Mouse (Mus musculus) forebrain, embryonic 16.5 days (tissue): Measurements from ENCODE around the gene Slamf7. TPM values are rescaled to one million over a fixed set of nuclear protein-coding genes. Genes with fewer than 3 reads are reported as not detected.
"Not testable (repeated sequence)": the region's sequence is repeated elsewhere in the genome, so short reads cannot be mapped to it uniquely, and the experiment has no call there.

Experiments
- ATAC-seq: fragments of 200-750 bp; cut with Nextera tagmentation; 2 replicates; pipeline ENCODE4 v1.8.0; 2017; ENCODE audit warnings: mild to moderate bottlenecking, moderate library complexity
- H3K27ac ChIP-seq: fragments of 300-500 bp; sonication (generic); 2 replicates; pipeline ENCODE4 v1.5.1; 2014; ENCODE audit warnings: low read length, control low read depth
- H3K27me3 ChIP-seq: fragments of 300-500 bp; sonication (generic); replicated peaks from 2 replicates; pipeline ENCODE4 v1.6.1; 2014; ENCODE audit warnings: low read length; ENCODE audit not compliant: control insufficient read depth, insufficient read depth
- H3K36me3 ChIP-seq: fragments of 300-500 bp; sonication (generic); 2 replicates; pipeline ENCODE4 v1.6.1; 2014; ENCODE audit not compliant: control insufficient read depth, insufficient read depth
- H3K4me1 ChIP-seq: fragments of 300-500 bp; sonication (generic); replicated peaks from 2 replicates; pipeline ENCODE4 v1.6.1; 2014; ENCODE audit warnings: low read length; ENCODE audit not compliant: control insufficient read depth, insufficient read depth
- H3K4me2 ChIP-seq: fragments of 300-500 bp; sonication (generic); 2 replicates; pipeline ENCODE4 v1.6.1; 2014; ENCODE audit warnings: mild to moderate bottlenecking, low read length, control low read depth
- H3K4me3 ChIP-seq: fragments of 300-500 bp; sonication (generic); replicated peaks from 2 replicates; pipeline ENCODE4 v1.5.1; 2014; ENCODE audit warnings: mild to moderate bottlenecking, low read length, control low read depth
- H3K9ac ChIP-seq: fragments of 300-500 bp; sonication (generic); replicated peaks from 2 replicates; pipeline ENCODE4 v1.6.1; 2014; ENCODE audit warnings: low read depth, low read length, control low read depth
- H3K9me3 ChIP-seq: fragments of 300-500 bp; sonication (generic); 2 replicates; pipeline ENCODE4 v1.6.1; 2016; ENCODE audit warnings: low read length; ENCODE audit not compliant: control insufficient read depth
- WGBS: fragments of 180-500 bp; shearing (Covaris S2); extraction: QIAGEN DNeasy Blood & Tissue Kit; methylation state at CpG from one replicate; pipeline ENCODE4 v1.1.7; 2014; 5-methylcytosine and 5-hydroxymethylcytosine counted together
- polyA plus RNA-seq: library from polyadenylated mRNA; unstranded; fragments of >200 nt; fragmentation: Nextera tagmentation; extraction: Ambion mirVana; gene quantifications from 2 replicates; pipeline ENCODE4 v1.2.1, GENCODE M21; 2015

The Slamf7 gene
- polyA plus RNA-seq, 1 experiment from 2014 or later, result not detected

- no peaks in the 10 kb centered on the region for H3K9me3 ChIP-seq
- H3K4me3 ChIP-seq, result no peak overlapping the region
- H3K36me3 ChIP-seq, result no peaks in the 10 kb centered on the region
- 77% methylated on average over 5 of the region's 5 CpGs for WGBS
- ATAC-seq, result no peak
- H3K9ac ChIP-seq, result no peak overlapping the region
- no peaks in the 10 kb centered on the region for H3K4me1 ChIP-seq
- H3K4me2 ChIP-seq, result no peak overlapping the region
- H3K27me3 ChIP-seq, result no peaks in the 10 kb centered on the region
- no peak overlapping the region for H3K27ac ChIP-seq
Measured at GRCm38 (mm10) chr1:171672854-171673475, 20.1 kb upstream of the Slamf7 start.

DNA sequence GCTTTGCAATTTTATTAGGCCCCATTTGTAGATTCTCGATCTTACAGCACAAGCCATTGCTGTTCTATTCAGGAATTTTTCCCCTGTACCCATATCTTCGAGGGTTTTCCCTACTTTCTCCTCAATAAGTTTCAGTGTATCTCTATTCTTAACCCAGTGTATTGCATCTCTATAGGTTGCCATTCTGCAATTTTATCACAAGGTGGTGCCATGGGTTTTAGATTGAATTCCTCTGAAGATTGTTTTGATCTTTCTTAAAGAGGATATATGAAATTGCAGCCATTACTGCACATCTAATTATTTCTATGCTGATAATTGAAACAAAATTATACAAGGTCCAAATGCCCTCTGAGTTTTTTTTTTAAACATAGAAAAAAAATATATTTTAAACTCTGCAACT is 19.6 kb upstream of the Slamf7 start:
- ATAC-seq, H3K4me1 ChIP-seq, H3K4me3 ChIP-seq, H3K9me3 ChIP-seq, H3K4me2 ChIP-seq, H3K36me3 ChIP-seq, H3K27ac ChIP-seq, H3K9ac ChIP-seq, H3K27me3 ChIP-seq: not testable (repeated sequence)
- 93% methylated on average over 2 of the region's 2 CpGs for WGBS

GRCm38 (mm10) chr1:171667160-171667559 is 14.3 kb upstream of the Slamf7 start:
- H3K27me3 ChIP-seq, result no peaks in the 10 kb centered on the region
- H3K4me1 ChIP-seq, result no peaks in the 10 kb centered on the region
- WGBS, result 97% methylated on average over 1 of the region's 1 CpGs
- H3K27ac ChIP-seq, result no peak overlapping the region
- no peaks in the 10 kb centered on the region for H3K36me3 ChIP-seq
- no peaks in the 10 kb centered on the region for H3K9me3 ChIP-seq
- ATAC-seq, result no peak
- H3K4me2 ChIP-seq, result no peak overlapping the region
- no peak overlapping the region for H3K4me3 ChIP-seq
- no peak overlapping the region for H3K9ac ChIP-seq

GRCm38 (mm10) chr1:171666350-171666749 is 13.5 kb upstream of the Slamf7 start:
- Histone ChIP-seq H3K4me3 (no peak overlapping the region), H3K36me3 (no peaks in the 10 kb centered on the region), H3K4me1 (no peaks in the 10 kb centered on the region), H3K27me3 (no peaks in the 10 kb centered on the region), H3K27ac (no peak overlapping the region), H3K9ac (no peak overlapping the region), H3K4me2 (no peak overlapping the region), H3K9me3 (no peaks in the 10 kb centered on the region)
- WGBS, result 89% methylated on average over 6 of the region's 6 CpGs
- no peak for ATAC-seq

DNA sequence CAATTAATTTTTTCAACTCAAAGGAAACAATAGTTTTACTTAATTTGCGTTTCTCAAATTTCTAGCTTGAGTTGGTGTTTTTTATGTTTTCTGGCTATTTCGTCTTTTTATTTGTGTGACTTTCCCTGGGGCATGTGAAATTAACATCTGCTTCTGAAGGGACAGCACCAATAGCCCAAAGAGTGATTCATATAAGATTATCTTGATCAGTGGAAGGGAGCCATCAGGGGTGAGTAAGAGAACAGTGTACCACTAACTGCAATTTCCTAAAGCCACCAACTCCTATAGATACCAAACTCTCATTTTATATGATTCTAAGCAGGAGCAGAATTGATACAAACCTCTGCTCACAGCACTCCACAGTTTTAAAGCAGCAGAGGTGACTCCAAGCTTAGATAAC is 10.9 kb upstream of the Slamf7 start:
- ATAC-seq, result no peak
- Histone ChIP-seq H3K36me3 (no peaks in the 10 kb centered on the region), H3K4me1 (no peaks in the 10 kb centered on the region), H3K9ac (no peak overlapping the region), H3K27me3 (no peaks in the 10 kb centered on the region), H3K4me2 (no peak overlapping the region), H3K4me3 (no peak overlapping the region), H3K27ac (no peak overlapping the region), H3K9me3 (no peaks in the 10 kb centered on the region)
- 88% methylated on average over 2 of the region's 2 CpGs for WGBS

- ATAC-seq, result no peak
- no peaks in the 10 kb centered on the region for H3K4me1 ChIP-seq
- WGBS, result 66% methylated on average over 2 of the region's 2 CpGs
- no peaks in the 10 kb centered on the region for H3K27me3 ChIP-seq
- no peaks in the 10 kb centered on the region for H3K9me3 ChIP-seq
- H3K36me3 ChIP-seq, result no peaks in the 10 kb centered on the region
- no peak overlapping the region for H3K4me3 ChIP-seq
- H3K4me2 ChIP-seq, result no peak overlapping the region
- no peak overlapping the region for H3K27ac ChIP-seq
- H3K9ac ChIP-seq, result no peak overlapping the region
Measured at GRCm38 (mm10) chr1:171661482-171661881, 8.6 kb upstream of the Slamf7 start.

GRCm38 (mm10) chr1:171660423-171660822 is 7.6 kb upstream of the Slamf7 start:
- 92% methylated on average over 1 of the region's 1 CpGs for WGBS
- H3K36me3 ChIP-seq, result no peaks in the 10 kb centered on the region
- H3K4me3 ChIP-seq, result no peak overlapping the region
- ATAC-seq, result no peak
- no peak overlapping the region for H3K4me2 ChIP-seq
- H3K27ac ChIP-seq, result no peak overlapping the region
- no peaks in the 10 kb centered on the region for H3K9me3 ChIP-seq
- no peaks in the 10 kb centered on the region for H3K27me3 ChIP-seq
- no peaks in the 10 kb centered on the region for H3K4me1 ChIP-seq
- no peak overlapping the region for H3K9ac ChIP-seq

- Histone ChIP-seq H3K9ac (no peak overlapping the region), H3K4me1 (no peaks in the 10 kb centered on the region), H3K27me3 (no peaks in the 10 kb centered on the region), H3K27ac (no peak overlapping the region), H3K4me2 (no peak overlapping the region), H3K36me3 (no peaks in the 10 kb centered on the region), H3K4me3 (no peak overlapping the region), H3K9me3 (no peaks in the 10 kb centered on the region)
- WGBS, result 85% methylated on average over 5 of the region's 5 CpGs
- ATAC-seq, result no peak
Measured at GRCm38 (mm10) chr1:171658561-171658991, 5.7 kb upstream of the Slamf7 start.

DNA sequence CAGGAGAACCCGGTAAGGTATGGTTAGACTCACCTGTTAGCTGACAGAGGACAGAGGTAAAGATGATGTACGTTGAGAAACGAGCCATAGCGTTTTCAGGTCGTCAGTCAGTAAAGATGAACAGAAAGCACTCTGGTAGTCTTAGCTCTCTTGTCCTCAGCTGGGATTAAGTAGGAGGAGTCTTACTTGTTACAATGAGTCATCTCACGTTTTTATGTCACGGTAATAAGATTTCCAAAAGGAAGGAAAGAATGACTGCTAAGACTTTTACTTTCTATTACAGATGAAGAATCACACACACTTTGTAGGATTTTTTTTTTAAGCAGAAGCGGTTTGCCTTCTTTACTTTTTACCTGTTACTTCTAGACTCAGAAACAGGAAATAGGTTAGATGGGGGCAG is 4.0 kb downstream of the Slamf7 start:
- Histone ChIP-seq H3K9ac (no peak overlapping the region), H3K27ac (no peak overlapping the region), H3K27me3 (no peaks in the 10 kb centered on the region), H3K4me2 (no peak overlapping the region), H3K4me1 (no peaks in the 10 kb centered on the region), H3K9me3 (no peaks in the 10 kb centered on the region), H3K36me3 (no peaks in the 10 kb centered on the region), H3K4me3 (no peak overlapping the region)
- no peak for ATAC-seq
- 80% methylated on average over 8 of the region's 8 CpGs for WGBS

GRCm38 (mm10) chr1:171647716-171648115 is 5.1 kb downstream of the Slamf7 start:
- Histone ChIP-seq H3K27ac (no peak overlapping the region), H3K4me3 (no peak overlapping the region), H3K36me3 (no peaks in the 10 kb centered on the region), H3K9me3 (no peaks in the 10 kb centered on the region), H3K27me3 (no peaks in the 10 kb centered on the region), H3K4me2 (no peak overlapping the region), H3K4me1 (no peaks in the 10 kb centered on the region), H3K9ac (no peak overlapping the region)
- no peak for ATAC-seq
- 87% methylated on average over 5 of the region's 5 CpGs for WGBS
